Mouse (Mus musculus): ENCODE data around the gene Rybp. TPM values are rescaled to one million over a fixed set of nuclear protein-coding genes. Genes with fewer than 3 reads are reported as not detected.

Gene Rybp
- polyA plus RNA-seq, 1 experiment from 2014 or later: 19.6 TPM

DNA sequence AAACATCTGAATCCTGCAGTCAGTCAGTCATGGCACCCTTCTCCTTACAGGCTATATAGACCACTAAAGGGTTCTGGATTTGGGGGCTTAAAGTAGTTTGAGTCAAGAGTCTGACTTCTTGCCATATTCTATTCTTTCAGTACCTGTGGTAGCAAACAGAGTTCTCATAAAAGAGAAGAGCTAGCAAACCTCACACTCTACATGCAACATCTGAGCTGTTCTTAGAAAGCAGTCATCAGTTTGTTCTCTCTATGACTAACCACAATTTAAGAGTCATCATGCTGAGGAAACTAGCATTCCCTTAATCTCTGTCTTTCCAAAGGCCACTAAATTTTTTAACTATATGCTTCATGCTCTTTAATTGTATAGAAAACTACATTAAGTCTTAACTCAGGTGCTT, 11.6 kb downstream of the Rybp start:
- Histone ChIP-seq H3K4me3 (ENCODE audit: low read length) (no peak overlapping the region), H3K27ac (ENCODE audit: low read length) (no peak overlapping the region), H3K36me3 (ENCODE audit: control insufficient read depth, insufficient read depth, low read length) (no peaks in the 10 kb centered on the region), H3K4me1 (replicated peaks; ENCODE audit: control insufficient read depth, insufficient read depth, low read length) (peaks cover 13% of the 10 kb centered on the region; the same call in 1 of the 2 replicates), H3K9ac (ENCODE audit: low read length) (no peak overlapping the region), H3K9me3 (ENCODE audit: control insufficient read depth, low read length) (no peaks in the 10 kb centered on the region), H3K4me2 (ENCODE audit: low read depth, low read length) (no peak overlapping the region), H3K27me3 (ENCODE audit: control insufficient read depth, insufficient read depth, low read depth, low read length) (no peaks in the 10 kb centered on the region)
- no peak for ATAC-seq (ENCODE audit: low read depth)

DNA sequence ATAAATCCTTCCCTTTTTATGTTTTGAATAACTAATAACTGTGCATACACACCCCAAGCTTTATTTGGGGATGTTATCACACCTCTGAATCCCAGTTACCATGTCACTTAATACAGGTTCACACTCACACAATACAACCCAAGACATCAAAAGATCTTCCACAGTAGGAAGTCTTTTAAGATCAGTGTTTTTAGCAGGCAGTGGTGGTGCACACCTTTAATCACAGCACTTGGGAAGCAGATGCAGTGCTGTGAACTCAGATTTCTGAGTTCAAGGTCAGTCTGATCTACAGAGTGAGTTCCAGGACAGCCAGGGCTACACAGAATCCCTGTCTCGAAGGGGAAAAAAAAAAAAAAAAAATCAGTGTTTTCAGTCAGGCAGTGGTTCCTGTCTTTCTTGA, 13.7 kb downstream of the Rybp start:
- no peak for ATAC-seq (ENCODE audit: low read depth)
- no peak overlapping the region for H3K4me2 ChIP-seq (ENCODE audit: low read depth, low read length)
- H3K9me3 ChIP-seq (ENCODE audit: control insufficient read depth, low read length): no peaks in the 10 kb centered on the region
- WGBS: 52% methylated on average over 1 of the region's 1 CpGs
- H3K36me3 ChIP-seq (ENCODE audit: control insufficient read depth, insufficient read depth, low read length): no peaks in the 10 kb centered on the region
- H3K27ac ChIP-seq (ENCODE audit: low read length): no peak overlapping the region
- H3K9ac ChIP-seq (ENCODE audit: low read length): no peak overlapping the region
- H3K4me1 ChIP-seq (replicated peaks; ENCODE audit: control insufficient read depth, insufficient read depth, low read length): peaks cover 11% of the 10 kb centered on the region; the same call in 1 of the 2 replicates
- no peak overlapping the region for H3K4me3 ChIP-seq (ENCODE audit: low read length)
- no peaks in the 10 kb centered on the region for H3K27me3 ChIP-seq (ENCODE audit: control insufficient read depth, insufficient read depth, low read depth, low read length)

DNA sequence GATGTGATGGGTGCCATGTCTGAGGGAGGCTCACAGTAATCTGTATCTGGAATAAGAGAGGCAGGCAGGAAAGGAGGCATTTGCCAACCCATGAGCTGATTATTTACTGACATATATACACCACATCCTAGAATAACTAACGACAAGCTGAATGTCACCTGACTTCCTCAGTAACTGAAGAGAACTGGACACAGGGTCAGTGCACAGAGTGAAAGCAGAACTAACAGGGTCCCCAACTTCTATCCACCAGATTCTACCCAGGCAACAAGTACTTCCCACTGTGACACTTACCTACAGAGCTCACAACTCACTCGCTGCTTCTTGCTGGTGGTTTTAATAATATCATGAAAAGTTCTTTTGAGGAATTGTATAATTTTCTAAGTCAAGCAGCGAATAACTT, 15.3 kb downstream of the Rybp start:
- Histone ChIP-seq H3K4me3 (ENCODE audit: low read length) (no peak overlapping the region), H3K4me1 (replicated peaks; ENCODE audit: control insufficient read depth, insufficient read depth, low read length) (peaks cover 4% of the 10 kb centered on the region; the same call in 1 of the 2 replicates), H3K36me3 (ENCODE audit: control insufficient read depth, insufficient read depth, low read length) (no peaks in the 10 kb centered on the region), H3K27ac (ENCODE audit: low read length) (no peak overlapping the region), H3K4me2 (ENCODE audit: low read depth, low read length) (no peak overlapping the region), H3K27me3 (ENCODE audit: control insufficient read depth, insufficient read depth, low read depth, low read length) (no peaks in the 10 kb centered on the region), H3K9ac (ENCODE audit: low read length) (no peak overlapping the region), H3K9me3 (ENCODE audit: control insufficient read depth, low read length) (no peaks in the 10 kb centered on the region)
- 71% methylated on average over 3 of the region's 3 CpGs for WGBS
- ATAC-seq (ENCODE audit: low read depth): no peak

DNA sequence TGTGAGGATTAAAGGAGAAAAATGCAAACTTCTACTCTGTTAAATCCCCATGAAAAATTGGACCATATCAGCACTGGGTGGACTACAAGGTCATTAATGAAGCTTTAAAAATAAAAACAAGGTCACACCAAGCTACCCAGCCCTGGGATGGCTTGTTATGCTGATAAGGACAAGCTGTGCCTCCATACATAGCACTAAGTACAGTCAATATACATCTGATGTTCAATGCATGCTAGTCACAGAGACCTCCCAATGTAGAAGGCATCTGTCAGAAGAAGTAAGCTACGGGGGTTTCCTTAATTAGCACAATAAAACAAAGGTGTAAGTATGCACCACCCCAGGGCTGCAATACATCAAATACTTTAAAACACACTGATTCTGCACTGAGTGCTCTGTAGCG, 16.5 kb downstream of the Rybp start:
- Histone ChIP-seq H3K27ac (ENCODE audit: low read length) (no peak overlapping the region), H3K9me3 (ENCODE audit: control insufficient read depth, low read length) (no peaks in the 10 kb centered on the region), H3K4me3 (ENCODE audit: low read length) (no peak overlapping the region), H3K4me2 (ENCODE audit: low read depth, low read length) (no peak overlapping the region), H3K27me3 (ENCODE audit: control insufficient read depth, insufficient read depth, low read depth, low read length) (no peaks in the 10 kb centered on the region), H3K36me3 (ENCODE audit: control insufficient read depth, insufficient read depth, low read length) (no peaks in the 10 kb centered on the region), H3K4me1 (replicated peaks; ENCODE audit: control insufficient read depth, insufficient read depth, low read length) (peaks cover 3% of the 10 kb centered on the region; the same call in 1 of the 2 replicates), H3K9ac (ENCODE audit: low read length) (no peak overlapping the region)
- 84% methylated on average over 2 of the region's 2 CpGs for WGBS
- no peak for ATAC-seq (ENCODE audit: low read depth)

DNA sequence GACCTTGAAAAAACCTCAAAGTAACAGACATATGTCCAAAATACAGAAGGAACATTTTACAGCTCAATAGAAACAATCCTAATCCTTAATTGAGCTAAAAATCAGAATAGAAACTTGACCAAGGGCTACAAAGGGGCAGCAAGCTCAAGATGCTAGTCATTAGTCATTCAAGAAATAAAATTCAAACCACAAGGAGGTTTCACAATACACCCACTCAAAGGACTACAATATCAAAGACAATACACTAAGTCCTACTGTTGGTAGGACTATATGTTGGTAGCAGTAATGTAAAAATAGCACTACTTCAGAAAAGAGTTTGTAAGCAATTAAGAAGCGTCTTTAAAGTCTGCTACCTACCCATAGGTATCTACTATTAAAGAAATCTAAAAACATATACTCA, 27.7 kb downstream of the Rybp start:
- H3K9me3 ChIP-seq (ENCODE audit: control insufficient read depth, low read length): no peaks in the 10 kb centered on the region
- no peak for ATAC-seq (ENCODE audit: low read depth)
- no peak overlapping the region for H3K4me2 ChIP-seq (ENCODE audit: low read depth, low read length)
- H3K27ac ChIP-seq (ENCODE audit: low read length): no peak overlapping the region
- no peak overlapping the region for H3K4me3 ChIP-seq (ENCODE audit: low read length)
- H3K9ac ChIP-seq (ENCODE audit: low read length): no peak overlapping the region
- H3K27me3 ChIP-seq (ENCODE audit: control insufficient read depth, insufficient read depth, low read depth, low read length): no peaks in the 10 kb centered on the region
- WGBS: 98% methylated on average over 1 of the region's 1 CpGs
- peaks cover 14% of the 10 kb centered on the region for H3K4me1 ChIP-seq (replicated peaks; ENCODE audit: control insufficient read depth, insufficient read depth, low read length)
- H3K36me3 ChIP-seq (ENCODE audit: control insufficient read depth, insufficient read depth, low read length): no peaks in the 10 kb centered on the region

DNA sequence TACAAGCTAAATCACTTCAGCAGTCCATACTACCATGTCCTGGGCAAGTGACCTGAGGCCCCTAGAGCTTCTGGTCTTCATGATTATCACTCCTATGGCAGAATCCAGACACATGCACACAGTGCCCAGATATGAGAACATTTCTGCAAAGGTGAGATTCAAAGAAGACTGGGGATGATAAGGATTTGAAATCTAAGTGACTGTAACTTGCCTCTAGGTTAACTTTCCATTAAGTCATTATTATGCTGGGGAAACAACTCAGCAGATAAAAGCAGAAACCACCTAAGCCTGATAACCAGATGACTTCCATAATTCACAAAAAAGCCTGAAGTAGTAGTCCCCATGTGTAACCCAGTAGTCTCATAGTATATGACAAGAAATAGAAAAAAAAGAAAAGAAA, 29.0 kb downstream of the Rybp start:
- ATAC-seq (ENCODE audit: low read depth): no peak
- Histone ChIP-seq H3K36me3 (ENCODE audit: control insufficient read depth, insufficient read depth, low read length) (no peaks in the 10 kb centered on the region), H3K4me1 (replicated peaks; ENCODE audit: control insufficient read depth, insufficient read depth, low read length) (peaks cover 16% of the 10 kb centered on the region), H3K4me3 (ENCODE audit: low read length) (no peak overlapping the region), H3K9me3 (ENCODE audit: control insufficient read depth, low read length) (no peaks in the 10 kb centered on the region), H3K27me3 (ENCODE audit: control insufficient read depth, insufficient read depth, low read depth, low read length) (no peaks in the 10 kb centered on the region), H3K4me2 (ENCODE audit: low read depth, low read length) (no peak overlapping the region), H3K9ac (ENCODE audit: low read length) (no peak overlapping the region), H3K27ac (ENCODE audit: low read length) (no peak overlapping the region)

DNA sequence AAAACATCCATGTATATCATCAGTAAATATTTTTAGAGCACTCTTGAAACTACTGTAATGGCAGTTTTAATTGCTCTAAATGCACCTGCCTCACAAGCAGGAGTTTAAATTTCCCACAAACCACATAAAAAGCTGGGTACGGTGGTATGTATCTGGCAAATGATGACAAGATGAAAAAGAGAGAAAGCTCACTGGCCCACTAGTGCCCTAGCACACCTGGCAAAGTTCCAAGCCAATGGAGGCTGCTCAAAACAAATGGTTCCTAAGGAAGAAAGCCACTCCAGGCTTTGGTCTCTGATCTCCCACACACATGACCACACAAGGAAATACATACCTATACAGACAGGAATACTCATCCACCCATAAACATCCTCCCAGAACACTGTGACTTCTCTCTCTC, 31.9 kb downstream of the Rybp start:
- H3K9ac ChIP-seq (ENCODE audit: low read length): no peak overlapping the region
- ATAC-seq (ENCODE audit: low read depth): no peak
- H3K4me3 ChIP-seq (ENCODE audit: low read length): no peak overlapping the region
- H3K27ac ChIP-seq (ENCODE audit: low read length): no peak overlapping the region
- peaks cover 16% of the 10 kb centered on the region for H3K4me1 ChIP-seq (replicated peaks; ENCODE audit: control insufficient read depth, insufficient read depth, low read length)
- no peaks in the 10 kb centered on the region for H3K27me3 ChIP-seq (ENCODE audit: control insufficient read depth, insufficient read depth, low read depth, low read length)
- no peaks in the 10 kb centered on the region for H3K36me3 ChIP-seq (ENCODE audit: control insufficient read depth, insufficient read depth, low read length)
- no peak overlapping the region for H3K4me2 ChIP-seq (ENCODE audit: low read depth, low read length)
- WGBS: 25% methylated on average over 1 of the region's 1 CpGs
- no peaks in the 10 kb centered on the region for H3K9me3 ChIP-seq (ENCODE audit: control insufficient read depth, low read length)

DNA sequence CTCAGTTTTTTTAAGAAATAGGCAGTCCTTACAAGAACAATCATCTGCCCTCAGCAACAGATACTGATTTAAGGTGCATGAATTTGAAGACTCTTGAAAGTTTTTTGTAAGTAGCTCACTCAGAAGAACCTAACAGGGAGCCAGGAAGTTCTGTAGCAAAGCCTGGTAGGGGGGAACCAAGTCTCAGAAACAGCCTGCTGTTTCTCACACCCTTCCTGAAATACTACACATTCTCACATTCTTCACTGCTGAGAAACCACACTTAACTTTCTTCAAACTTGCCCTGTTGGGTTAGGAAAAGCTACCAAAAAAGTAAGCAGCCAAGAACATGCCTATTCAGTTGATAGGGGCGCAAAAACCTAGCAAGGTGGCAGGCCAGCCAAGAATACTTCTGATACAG, 32.6 kb downstream of the Rybp start:
- Histone ChIP-seq H3K36me3 (ENCODE audit: control insufficient read depth, insufficient read depth, low read length) (no peaks in the 10 kb centered on the region), H3K9ac (ENCODE audit: low read length) (no peak overlapping the region), H3K4me3 (ENCODE audit: low read length) (no peak overlapping the region), H3K9me3 (ENCODE audit: control insufficient read depth, low read length) (no peaks in the 10 kb centered on the region), H3K27me3 (ENCODE audit: control insufficient read depth, insufficient read depth, low read depth, low read length) (no peaks in the 10 kb centered on the region), H3K27ac (ENCODE audit: low read length) (peak overlapping the region; percentile 59; the same call in 1 of the 2 replicates), H3K4me2 (ENCODE audit: low read depth, low read length) (no peak overlapping the region), H3K4me1 (replicated peaks; ENCODE audit: control insufficient read depth, insufficient read depth, low read length) (peaks cover 16% of the 10 kb centered on the region)
- ATAC-seq (ENCODE audit: low read depth): no peak
- WGBS: 67% methylated on average over 1 of the region's 1 CpGs

DNA sequence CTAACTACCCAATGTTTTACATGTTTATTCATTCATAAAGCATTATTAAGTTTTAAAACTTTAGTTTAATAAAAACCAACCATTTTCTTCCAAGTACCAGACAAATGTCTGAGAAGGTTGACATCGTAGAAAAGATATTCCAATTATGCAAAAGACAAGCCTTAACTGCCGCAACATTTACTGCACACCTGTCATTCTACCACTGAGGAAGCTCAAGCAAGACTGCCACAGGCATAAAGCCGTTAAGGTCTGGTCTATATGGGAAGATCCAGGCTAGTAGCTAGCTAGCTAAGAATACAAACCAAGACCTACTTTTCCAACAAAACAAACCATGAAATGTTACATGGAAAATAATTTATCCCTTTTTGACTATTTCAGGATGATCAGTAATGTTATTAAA, 42.8 kb downstream of the Rybp start:
- no peaks in the 10 kb centered on the region for H3K4me1 ChIP-seq (replicated peaks; ENCODE audit: control insufficient read depth, insufficient read depth, low read length)
- H3K9ac ChIP-seq (ENCODE audit: low read length): no peak overlapping the region
- no peak overlapping the region for H3K4me2 ChIP-seq (ENCODE audit: low read depth, low read length)
- H3K27me3 ChIP-seq (ENCODE audit: control insufficient read depth, insufficient read depth, low read depth, low read length): no peaks in the 10 kb centered on the region
- WGBS: 56% methylated on average over 3 of the region's 3 CpGs
- no peaks in the 10 kb centered on the region for H3K9me3 ChIP-seq (ENCODE audit: control insufficient read depth, low read length)
- H3K4me3 ChIP-seq (ENCODE audit: low read length): no peak overlapping the region
- no peaks in the 10 kb centered on the region; the same call in 1 of the 2 replicates for H3K36me3 ChIP-seq (ENCODE audit: control insufficient read depth, insufficient read depth, low read length)
- no peak for ATAC-seq (ENCODE audit: low read depth)
- no peak overlapping the region for H3K27ac ChIP-seq (ENCODE audit: low read length)

DNA sequence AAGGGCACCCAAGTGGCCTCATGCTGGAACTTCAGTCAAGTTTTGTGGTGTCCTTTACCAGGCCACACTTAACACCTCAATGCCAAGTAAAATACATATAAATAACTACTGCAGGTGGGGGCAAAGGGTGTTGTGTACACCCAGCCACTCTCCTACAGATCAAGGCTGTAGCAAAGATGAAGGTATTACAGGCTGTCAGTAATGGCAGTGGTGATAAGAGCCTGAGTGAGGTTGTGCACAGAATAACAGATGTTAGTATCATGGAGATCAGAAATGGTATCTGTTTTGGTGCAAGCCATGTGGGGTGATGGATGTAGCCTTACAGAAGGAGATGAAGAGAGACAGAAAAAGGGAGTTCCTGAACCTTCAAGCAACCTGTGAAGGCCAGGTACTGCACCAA, 52.2 kb downstream of the Rybp start:
- Histone ChIP-seq H3K4me2 (ENCODE audit: low read depth, low read length) (no peak overlapping the region), H3K9me3 (ENCODE audit: control insufficient read depth, low read length) (no peaks in the 10 kb centered on the region), H3K4me3 (ENCODE audit: low read length) (no peak overlapping the region), H3K27ac (ENCODE audit: low read length) (no peak overlapping the region), H3K36me3 (ENCODE audit: control insufficient read depth, insufficient read depth, low read length) (no peaks in the 10 kb centered on the region), H3K4me1 (replicated peaks; ENCODE audit: control insufficient read depth, insufficient read depth, low read length) (no peaks in the 10 kb centered on the region; the same call in 1 of the 2 replicates), H3K9ac (ENCODE audit: low read length) (no peak overlapping the region), H3K27me3 (ENCODE audit: control insufficient read depth, insufficient read depth, low read depth, low read length) (no peaks in the 10 kb centered on the region)
- no peak for ATAC-seq (ENCODE audit: low read depth)

All from lung, embryonic 16.5 days (tissue).